Mouse (Mus musculus) kidney, embryonic 16.5 days (tissue): ENCODE measurements around the gene Ltb. TPM values are rescaled to one million over a fixed set of nuclear protein-coding genes. Genes with fewer than 3 reads are reported as not detected.
A peak's percentile ranks its signal among the peaks of the same experiment; 100 is the strongest.

Experiments
- ATAC-seq: fragments of 200-750 bp; cut with Nextera tagmentation; 2 replicates; pipeline ENCODE4 v1.8.0; 2017; ENCODE audit warnings: moderate TSS enrichment; ENCODE audit not compliant: low FRiP score, low TSS enrichment
- H3K27ac ChIP-seq: fragments of 300-500 bp; sonication (generic); 2 replicates; pipeline ENCODE4 v1.5.1; 2014; ENCODE audit warnings: low read length
- H3K27me3 ChIP-seq: fragments of 300-500 bp; sonication (generic); 2 replicates; pipeline ENCODE4 v1.6.1; 2014; ENCODE audit warnings: low read length, control low read depth, mixed read lengths; ENCODE audit not compliant: insufficient read depth
- H3K36me3 ChIP-seq: fragments of 300-500 bp; sonication (generic); 2 replicates; pipeline ENCODE4 v1.6.1; 2014; ENCODE audit warnings: low read length, control low read depth, mixed read lengths; ENCODE audit not compliant: insufficient read depth
- H3K4me1 ChIP-seq: fragments of 300-500 bp; sonication (generic); 2 replicates; pipeline ENCODE4 v1.6.1; 2014; ENCODE audit warnings: low read length, control low read depth, mixed read lengths; ENCODE audit not compliant: insufficient read depth
- H3K4me2 ChIP-seq: fragments of 300-500 bp; sonication (generic); replicated peaks from 2 replicates; pipeline ENCODE4 v1.6.1; 2014; ENCODE audit warnings: low read depth, low read length
- H3K4me3 ChIP-seq: fragments of 300-500 bp; sonication (generic); 2 replicates; pipeline ENCODE4 v1.5.1; 2014; ENCODE audit warnings: mild to moderate bottlenecking, low read length
- H3K9ac ChIP-seq: fragments of 300-500 bp; sonication (generic); replicated peaks from 2 replicates; pipeline ENCODE4 v1.6.1; 2014; ENCODE audit warnings: low read length
- H3K9me3 ChIP-seq: fragments of 300-500 bp; sonication (generic); 2 replicates; pipeline ENCODE4 v1.6.1; 2016; ENCODE audit warnings: low read length, control low read depth
- WGBS: fragments of 180-500 bp; shearing (Covaris S2); extraction: QIAGEN DNeasy Blood & Tissue Kit; methylation state at CpG from one replicate; pipeline ENCODE4 v1.1.7; 2014; 5-methylcytosine and 5-hydroxymethylcytosine counted together
- polyA plus RNA-seq: library from polyadenylated mRNA; unstranded; fragments of >200 nt; fragmentation: Nextera tagmentation; extraction: Ambion mirVana; gene quantifications from 2 replicates; pipeline ENCODE4 v1.2.1, GENCODE M21; 2015

The Ltb gene
- polyA plus RNA-seq, 1 experiment from 2014 or later: 1.2 TPM

GRCm38 (mm10) chr17:35174201-35174977 is 19.9 kb upstream of the Ltb start:
- Histone ChIP-seq H3K9ac (0 out of 2 replicates have a peak overlapping the region, but pooled peaks have one; percentile 32), H3K4me2 (no peak overlapping the region), H3K9me3 (no peaks in the 10 kb centered on the region), H3K36me3 (no peaks in the 10 kb centered on the region), H3K4me1 (no peaks in the 10 kb centered on the region), H3K4me3 (no peak overlapping the region), H3K27ac (peak overlapping the region; percentile 69; the same call in 1 of the 2 replicates), H3K27me3 (no peaks in the 10 kb centered on the region)
- 64% methylated on average over 8 of the region's 8 CpGs for WGBS
- ATAC-seq: no peak

DNA sequence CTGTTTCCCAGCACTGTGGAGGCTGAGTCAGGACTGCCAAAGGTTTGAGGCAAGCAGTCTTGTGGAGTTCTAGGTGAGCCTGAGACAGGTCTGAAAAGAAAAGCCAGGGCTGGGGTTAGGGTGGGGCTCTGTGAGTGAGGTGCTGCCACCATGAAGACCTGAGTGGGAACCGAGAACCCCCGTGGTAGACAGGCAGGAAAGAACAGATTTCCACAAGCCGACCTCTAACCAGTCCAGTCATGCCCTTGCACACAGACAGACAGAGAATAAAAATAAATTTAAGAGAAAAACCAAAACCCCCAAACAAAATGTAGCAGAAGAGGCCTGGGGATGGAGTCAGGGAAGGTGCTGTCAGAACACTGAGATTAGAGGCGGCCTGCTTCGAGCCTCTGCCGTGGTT is 18.9 kb upstream of the Ltb start:
- Histone ChIP-seq H3K9ac (no peak overlapping the region), H3K27me3 (no peaks in the 10 kb centered on the region), H3K4me1 (no peaks in the 10 kb centered on the region), H3K36me3 (no peaks in the 10 kb centered on the region), H3K9me3 (no peaks in the 10 kb centered on the region), H3K4me2 (no peak overlapping the region), H3K4me3 (no peak overlapping the region), H3K27ac (no peak overlapping the region)
- ATAC-seq: no peak
- WGBS: 68% methylated on average over 6 of the region's 6 CpGs

DNA sequence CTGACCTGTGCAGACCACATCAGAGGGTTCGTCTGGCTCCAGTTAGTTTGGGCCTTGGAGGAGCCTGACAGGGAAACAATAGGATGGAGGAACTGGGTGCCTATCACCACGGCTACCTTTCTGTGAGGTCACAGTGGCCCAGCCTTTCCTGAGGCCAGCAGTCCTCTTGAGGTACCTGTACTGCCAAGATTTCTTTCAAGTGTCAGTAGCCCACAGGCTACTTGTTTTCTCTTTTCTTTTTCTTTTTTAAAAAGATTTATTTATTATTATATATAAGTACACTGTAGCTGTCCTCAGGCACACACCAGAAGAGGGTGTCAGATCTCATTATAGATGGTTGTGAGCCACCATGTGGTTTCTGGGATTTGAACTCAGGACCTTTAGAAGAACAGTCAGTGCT is 18.3 kb upstream of the Ltb start, which contains the start of gene Aif1:
Gene Aif1 (minus strand): TSS at position 101 of the 400 bp plus-strand sequence.
- Histone ChIP-seq H3K4me3 (no peak within 1 kb of the TSS), H3K9ac (no peak within 1 kb of the TSS), H3K27ac (no peak within 1 kb of the TSS), H3K4me1 (no peaks in the 10 kb centered on the region), H3K4me2 (no peak within 1 kb of the TSS), H3K36me3 (no peaks in the 10 kb centered on the region), H3K9me3 (no peaks in the 10 kb centered on the region), H3K27me3 (no peaks in the 10 kb centered on the region)
- ATAC-seq: no peak
- WGBS: 68% methylated on average over 2 of the region's 2 CpGs

DNA sequence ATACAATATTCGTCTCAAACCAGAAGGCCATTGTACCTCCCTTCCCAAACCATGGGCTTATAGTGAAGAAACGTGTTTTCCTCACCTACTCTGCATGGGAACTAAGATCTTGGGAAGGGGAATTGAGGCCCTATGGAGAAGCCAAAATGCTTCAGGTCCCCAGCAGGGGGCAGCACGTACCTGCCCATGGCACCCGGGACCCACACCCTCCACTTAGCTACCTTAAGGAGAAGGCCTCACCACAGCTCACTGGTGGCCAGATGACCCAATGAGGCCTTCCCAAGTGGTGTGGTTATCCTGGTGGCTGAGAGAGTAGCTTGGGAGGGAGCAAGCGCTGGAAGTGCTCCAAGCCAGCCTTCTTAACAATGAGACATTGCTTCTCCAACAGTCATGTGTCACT is 15.7 kb upstream of the Ltb start:
- Histone ChIP-seq H3K27me3 (no peaks in the 10 kb centered on the region), H3K27ac (no peak overlapping the region), H3K4me3 (no peak overlapping the region), H3K4me2 (no peak overlapping the region), H3K9me3 (no peaks in the 10 kb centered on the region), H3K9ac (no peak overlapping the region), H3K4me1 (no peaks in the 10 kb centered on the region), H3K36me3 (no peaks in the 10 kb centered on the region)
- peak; percentile 74 for ATAC-seq
- WGBS: 15% methylated on average over 5 of the region's 5 CpGs

DNA sequence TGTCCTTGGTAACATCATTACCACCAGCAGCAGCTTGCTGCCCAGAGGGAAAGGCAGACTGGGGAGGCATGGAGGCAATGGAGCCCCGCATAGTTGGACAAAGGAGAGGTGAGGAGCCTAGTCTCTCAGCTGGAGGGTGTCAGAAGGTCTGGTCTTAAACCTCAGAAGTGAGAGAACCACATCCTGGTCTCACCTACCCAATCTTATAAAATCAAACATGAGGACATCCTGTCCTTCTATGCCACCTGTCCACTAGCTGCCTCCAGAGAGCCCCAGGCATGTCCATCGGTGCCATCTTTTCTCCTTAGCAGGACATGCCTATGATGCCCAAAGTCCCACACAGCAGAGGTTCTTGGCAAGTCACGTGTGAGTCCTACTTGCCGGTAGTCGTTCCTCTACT is 14.1 kb upstream of the Ltb start:
- Histone ChIP-seq H3K4me3 (no peak overlapping the region), H3K4me2 (no peak overlapping the region), H3K4me1 (no peaks in the 10 kb centered on the region), H3K9ac (no peak overlapping the region), H3K36me3 (no peaks in the 10 kb centered on the region), H3K27ac (no peak overlapping the region), H3K9me3 (no peaks in the 10 kb centered on the region), H3K27me3 (no peaks in the 10 kb centered on the region)
- no peak for ATAC-seq
- whole genome bisulfite sequencing: 88% methylated on average over 5 of the region's 5 CpGs

DNA sequence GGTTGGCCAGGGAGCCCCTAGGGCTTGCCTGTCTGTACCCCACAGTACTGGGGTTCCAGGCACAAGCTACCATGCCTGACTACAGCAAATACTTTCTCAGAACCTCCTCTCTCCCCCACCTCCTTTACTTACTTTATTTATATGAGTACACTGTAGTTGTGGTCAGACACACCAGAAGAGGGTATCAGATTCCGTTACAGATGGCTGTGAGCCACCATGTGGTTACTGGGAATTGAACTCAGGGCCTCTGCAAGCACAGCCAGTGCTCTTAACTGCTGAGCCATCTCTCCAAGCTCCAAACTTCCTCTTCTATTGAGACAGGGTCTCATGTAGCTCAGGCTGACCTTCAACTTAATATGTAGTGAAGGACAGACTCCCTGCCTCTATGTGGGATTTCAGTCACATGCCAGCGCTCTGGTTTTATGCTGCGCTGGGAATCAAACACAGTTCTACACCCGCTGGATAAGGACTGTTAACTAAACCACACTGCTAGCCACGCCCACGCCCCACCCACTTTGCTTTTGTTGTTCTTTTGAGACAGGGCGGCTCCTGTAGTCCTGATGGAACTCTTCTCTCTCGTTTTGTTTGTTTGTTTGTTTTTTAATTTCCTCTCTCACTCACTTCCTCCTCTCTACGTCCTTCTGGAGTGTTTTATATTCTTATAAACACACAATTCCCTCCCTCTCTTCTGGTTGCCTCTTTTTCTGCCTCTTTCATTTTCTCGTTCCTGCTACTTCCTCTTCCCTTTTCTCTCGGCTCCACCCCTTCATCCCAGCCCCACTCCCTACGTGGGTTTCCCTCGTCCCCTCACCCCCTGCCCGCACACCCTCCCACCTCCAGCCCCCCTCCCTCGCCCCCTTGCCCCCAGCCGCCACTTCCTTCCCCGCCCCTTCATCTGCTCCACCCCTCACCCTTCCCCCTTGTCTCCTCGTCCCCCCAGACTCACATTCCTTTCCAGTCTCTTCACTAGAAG is 8.3 kb upstream of the Ltb start:
- ATAC-seq: peak; percentile 66
- WGBS: 3% methylated on average over 16 of the region's 18 CpGs
- peak overlapping the region; percentile 64 for H3K4me2 ChIP-seq
- H3K4me3 ChIP-seq: peak overlapping the region; percentile 49
- no peaks in the 10 kb centered on the region for H3K9me3 ChIP-seq
- H3K4me1 ChIP-seq: 0 out of 2 replicates have a peak, but pooled peaks cover 6% of the 10 kb centered on the region
- H3K36me3 ChIP-seq: no peaks in the 10 kb centered on the region
- H3K27me3 ChIP-seq: no peaks in the 10 kb centered on the region
- peak overlapping the region; percentile 28 for H3K9ac ChIP-seq
- peak overlapping the region; percentile 70 for H3K27ac ChIP-seq

- no peaks in the 10 kb centered on the region for H3K36me3 ChIP-seq
- H3K27me3 ChIP-seq: no peaks in the 10 kb centered on the region
- ATAC-seq: peak; percentile 36; the same call in 1 of the 2 replicates
- peak overlapping the region; percentile 28; the same call in 1 of the 2 replicates for H3K9ac ChIP-seq
- H3K4me2 ChIP-seq: peak overlapping the region; percentile 64
- 0% methylated on average over 4 of the region's 4 CpGs for WGBS
- H3K27ac ChIP-seq: peak overlapping the region; percentile 70
- H3K9me3 ChIP-seq: no peaks in the 10 kb centered on the region
- H3K4me1 ChIP-seq: 0 out of 2 replicates have a peak, but pooled peaks cover 6% of the 10 kb centered on the region
- peak overlapping the region; percentile 49 for H3K4me3 ChIP-seq
Measured at GRCm38 (mm10) chr17:35186681-35187080, 7.6 kb upstream of the Ltb start.

- no peaks in the 10 kb centered on the region for H3K27me3 ChIP-seq
- 0 out of 2 replicates have a peak, but pooled peaks cover 6% of the 10 kb centered on the region for H3K4me1 ChIP-seq
- H3K36me3 ChIP-seq: no peaks in the 10 kb centered on the region
- ATAC-seq: no peak
- no peak overlapping the region for H3K4me2 ChIP-seq
- H3K4me3 ChIP-seq: no peak overlapping the region
- H3K27ac ChIP-seq: no peak overlapping the region
- WGBS: 55% methylated on average over 4 of the region's 4 CpGs
- no peaks in the 10 kb centered on the region for H3K9me3 ChIP-seq
- H3K9ac ChIP-seq: no peak overlapping the region
Measured at GRCm38 (mm10) chr17:35187345-35187744, 6.9 kb upstream of the Ltb start.

- no peaks in the 10 kb centered on the region for H3K36me3 ChIP-seq
- H3K4me1 ChIP-seq: 0 out of 2 replicates have a peak, but pooled peaks cover 6% of the 10 kb centered on the region
- no peaks in the 10 kb centered on the region for H3K9me3 ChIP-seq
- no peak for ATAC-seq
- no peak within 1 kb of the TSS for H3K4me2 ChIP-seq
- H3K27ac ChIP-seq: no peak within 1 kb of the TSS
- 73% methylated on average over 7 of the region's 7 CpGs for WGBS
- no peak within 1 kb of the TSS for H3K4me3 ChIP-seq
- H3K27me3 ChIP-seq: no peaks in the 10 kb centered on the region
- H3K9ac ChIP-seq: no peak within 1 kb of the TSS
Measured at GRCm38 (mm10) chr17:35187959-35188610, 6.2 kb upstream of the Ltb start, which contains the start of gene Lst1. Gene Lst1, minus strand, starts transcription at chr17:35188439.
